Mouse (Mus musculus): ENCODE measurements around the gene Slc30a3.

- no peak for TF ChIP-seq CTCF (IDR thresholded peaks at IDR 0.05; ENCODE audit: low read depth)
- TF ChIP-seq EP300 (IDR thresholded peaks at IDR 0.05; ENCODE audit: low read depth) = no peak
Observed at GRCm38 (mm10) chr5:31149781-31150180, 41.7 kb upstream of the Slc30a3 start.
